Mouse (Mus musculus) midbrain, embryonic 15.5 days (tissue): ENCODE measurements around the gene Exoc6. TPM values are rescaled to one million over a fixed set of nuclear protein-coding genes. Genes with fewer than 3 reads are reported as not detected.

Experiments
- ATAC-seq: fragments of 200-750 bp; cut with Nextera tagmentation; replicated peaks from 2 replicates; pipeline ENCODE4 v1.8.0; 2017; ENCODE audit warnings: moderate TSS enrichment
- H3K27ac ChIP-seq: fragments of 300-500 bp; sonication (generic); 2 replicates; pipeline ENCODE4 v1.5.1; 2015; ENCODE audit warnings: mild to moderate bottlenecking, inconsistent platforms
- H3K27me3 ChIP-seq: fragments of 300-500 bp; sonication (generic); replicated peaks from 2 replicates; pipeline ENCODE4 v1.6.1; 2015; ENCODE audit warnings: inconsistent platforms
- H3K36me3 ChIP-seq: fragments of 300-500 bp; sonication (generic); replicated peaks from 2 replicates; pipeline ENCODE4 v1.6.1; 2015; ENCODE audit warnings: inconsistent platforms
- H3K4me1 ChIP-seq: fragments of 300-500 bp; sonication (generic); 2 replicates; pipeline ENCODE4 v1.6.1; 2015; ENCODE audit warnings: inconsistent platforms
- H3K4me2 ChIP-seq: fragments of 300-500 bp; sonication (generic); 2 replicates; pipeline ENCODE4 v1.6.1; 2015; ENCODE audit warnings: inconsistent platforms, mild to moderate bottlenecking, moderate library complexity
- H3K4me3 ChIP-seq: fragments of 300-500 bp; sonication (generic); 2 replicates; pipeline ENCODE4 v1.5.1; 2015; ENCODE audit warnings: mild to moderate bottlenecking, inconsistent platforms
- H3K9ac ChIP-seq: fragments of 300-500 bp; sonication (generic); 2 replicates; pipeline ENCODE4 v1.6.1; 2015; ENCODE audit warnings: mild to moderate bottlenecking, inconsistent platforms
- H3K9me3 ChIP-seq: fragments of 300-500 bp; sonication (generic); 2 replicates; pipeline ENCODE4 v1.6.1; 2016; ENCODE audit warnings: inconsistent platforms
- WGBS: fragments of 180-500 bp; shearing (Covaris S2); methylation state at CpG from one replicate; pipeline ENCODE4 v1.1.7; 2015; ENCODE audit warnings: mixed read lengths; 5-methylcytosine and 5-hydroxymethylcytosine counted together
- polyA plus RNA-seq: library from polyadenylated mRNA; unstranded; fragments of >200 nt; fragmentation: Nextera tagmentation; extraction: Ambion mirVana; gene quantifications from 2 replicates; pipeline ENCODE4 v1.2.1, GENCODE M21; 2015

Exoc6 gene
- polyA plus RNA-seq, 1 experiment from 2014 or later: 22.1 TPM

GRCm38 (mm10) chr19:37601968-37602848, 52.0 kb downstream of the Exoc6 start:
- Histone ChIP-seq H3K27me3 (no peaks in the 10 kb centered on the region), H3K9me3 (no peaks in the 10 kb centered on the region), H3K9ac (no peak overlapping the region), H3K4me1 (no peaks in the 10 kb centered on the region), H3K4me2 (peak overlapping the region; percentile 37), H3K36me3 (no peaks in the 10 kb centered on the region), H3K27ac (no peak overlapping the region), H3K4me3 (no peak overlapping the region)
- 40% methylated on average over 22 of the region's 22 CpGs for WGBS
- peak; percentile 81 for ATAC-seq

- Histone ChIP-seq H3K27me3 (no peaks in the 10 kb centered on the region), H3K4me3 (no peak overlapping the region), H3K36me3 (no peaks in the 10 kb centered on the region), H3K4me1 (no peaks in the 10 kb centered on the region), H3K9me3 (no peaks in the 10 kb centered on the region), H3K9ac (no peak overlapping the region), H3K4me2 (no peak overlapping the region), H3K27ac (no peak overlapping the region)
- no peak for ATAC-seq
- WGBS: 70% methylated on average over 7 of the region's 7 CpGs
Observed at GRCm38 (mm10) chr19:37609991-37610390, 59.8 kb downstream of the Exoc6 start.

GRCm38 (mm10) chr19:37612893-37613292, 62.7 kb downstream of the Exoc6 start:
- H3K36me3 ChIP-seq: no peaks in the 10 kb centered on the region
- H3K27ac ChIP-seq: no peak overlapping the region
- ATAC-seq: no peak
- H3K4me3 ChIP-seq: no peak overlapping the region
- H3K4me2 ChIP-seq: no peak overlapping the region
- H3K9ac ChIP-seq: no peak overlapping the region
- no peaks in the 10 kb centered on the region for H3K9me3 ChIP-seq
- H3K4me1 ChIP-seq: no peaks in the 10 kb centered on the region
- no peaks in the 10 kb centered on the region for H3K27me3 ChIP-seq
- 83% methylated on average over 7 of the region's 7 CpGs for WGBS

- no peak overlapping the region for H3K27ac ChIP-seq
- ATAC-seq: no peak
- H3K4me3 ChIP-seq: no peak overlapping the region
- no peak overlapping the region for H3K9ac ChIP-seq
- no peaks in the 10 kb centered on the region for H3K27me3 ChIP-seq
- H3K4me2 ChIP-seq: no peak overlapping the region
- 66% methylated on average over 4 of the region's 4 CpGs for WGBS
- H3K9me3 ChIP-seq: no peaks in the 10 kb centered on the region
- H3K36me3 ChIP-seq: no peaks in the 10 kb centered on the region
- H3K4me1 ChIP-seq: no peaks in the 10 kb centered on the region
Observed at GRCm38 (mm10) chr19:37615039-37615630, 64.9 kb downstream of the Exoc6 start.

GRCm38 (mm10) chr19:37647994-37648393, 97.8 kb downstream of the Exoc6 start:
- Histone ChIP-seq H3K4me1 (no peaks in the 10 kb centered on the region), H3K9ac (no peak overlapping the region), H3K9me3 (no peaks in the 10 kb centered on the region), H3K4me3 (no peak overlapping the region), H3K4me2 (no peak overlapping the region), H3K27ac (no peak overlapping the region), H3K27me3 (no peaks in the 10 kb centered on the region), H3K36me3 (no peaks in the 10 kb centered on the region)
- WGBS: 45% methylated on average over 2 of the region's 2 CpGs
- ATAC-seq: no peak

GRCm38 (mm10) chr19:37650526-37650925, 100.3 kb downstream of the Exoc6 start:
- Histone ChIP-seq H3K4me2 (no peak overlapping the region), H3K4me3 (no peak overlapping the region), H3K4me1 (no peaks in the 10 kb centered on the region), H3K27me3 (0 out of 2 replicates have a peak, but pooled peaks cover 3% of the 10 kb centered on the region), H3K9me3 (no peaks in the 10 kb centered on the region), H3K27ac (no peak overlapping the region), H3K36me3 (no peaks in the 10 kb centered on the region), H3K9ac (no peak overlapping the region)
- WGBS: 76% methylated on average over 2 of the region's 2 CpGs
- no peak for ATAC-seq

- ATAC-seq: no peak
- Histone ChIP-seq H3K36me3 (no peaks in the 10 kb centered on the region), H3K27ac (no peak overlapping the region), H3K9me3 (no peaks in the 10 kb centered on the region), H3K9ac (no peak overlapping the region), H3K4me3 (no peak overlapping the region), H3K4me2 (no peak overlapping the region), H3K27me3 (0 out of 2 replicates have a peak, but pooled peaks cover 3% of the 10 kb centered on the region), H3K4me1 (peaks cover 6% of the 10 kb centered on the region; the same call in 1 of the 2 replicates)
- 17% methylated on average over 5 of the region's 5 CpGs for WGBS
Observed at GRCm38 (mm10) chr19:37654012-37654411, 103.8 kb downstream of the Exoc6 start.

GRCm38 (mm10) chr19:37656441-37656840, 106.2 kb downstream of the Exoc6 start:
- no peak for ATAC-seq
- H3K9me3 ChIP-seq: no peaks in the 10 kb centered on the region
- H3K27ac ChIP-seq: no peak overlapping the region
- H3K4me2 ChIP-seq: no peak overlapping the region
- H3K36me3 ChIP-seq: no peaks in the 10 kb centered on the region
- H3K9ac ChIP-seq: no peak overlapping the region
- H3K4me3 ChIP-seq: no peak overlapping the region
- WGBS: 6% methylated on average over 9 of the region's 9 CpGs
- H3K4me1 ChIP-seq: peaks cover 6% of the 10 kb centered on the region; the same call in 1 of the 2 replicates
- 0 out of 2 replicates have a peak, but pooled peaks cover 3% of the 10 kb centered on the region for H3K27me3 ChIP-seq

- 65% methylated on average over 6 of the region's 6 CpGs for WGBS
- Histone ChIP-seq H3K4me2 (no peak overlapping the region), H3K9me3 (no peaks in the 10 kb centered on the region), H3K27ac (no peak overlapping the region), H3K4me3 (no peak overlapping the region), H3K27me3 (no peaks in the 10 kb centered on the region), H3K9ac (no peak overlapping the region), H3K36me3 (no peaks in the 10 kb centered on the region), H3K4me1 (no peaks in the 10 kb centered on the region)
- no peak for ATAC-seq
Observed at GRCm38 (mm10) chr19:37665256-37665655, 115.0 kb downstream of the Exoc6 start.

- H3K4me3 ChIP-seq: no peak overlapping the region
- no peaks in the 10 kb centered on the region for H3K27me3 ChIP-seq
- no peak overlapping the region for H3K9ac ChIP-seq
- no peaks in the 10 kb centered on the region for H3K36me3 ChIP-seq
- no peaks in the 10 kb centered on the region for H3K9me3 ChIP-seq
- H3K27ac ChIP-seq: no peak overlapping the region
- ATAC-seq: no peak
- WGBS: 83% methylated on average over 13 of the region's 13 CpGs
- no peak overlapping the region for H3K4me2 ChIP-seq
- H3K4me1 ChIP-seq: no peaks in the 10 kb centered on the region
Observed at GRCm38 (mm10) chr19:37667855-37668594, 117.8 kb downstream of the Exoc6 start.

- 92% methylated on average over 5 of the region's 5 CpGs for WGBS
- Histone ChIP-seq H3K4me2 (no peak overlapping the region), H3K36me3 (no peaks in the 10 kb centered on the region), H3K9ac (no peak overlapping the region), H3K9me3 (no peaks in the 10 kb centered on the region), H3K4me1 (no peaks in the 10 kb centered on the region), H3K4me3 (no peak overlapping the region), H3K27ac (no peak overlapping the region), H3K27me3 (no peaks in the 10 kb centered on the region)
- ATAC-seq: no peak
Observed at GRCm38 (mm10) chr19:37668657-37669056, 118.4 kb downstream of the Exoc6 start.

GRCm38 (mm10) chr19:37669486-37669885, 119.3 kb downstream of the Exoc6 start:
- Histone ChIP-seq H3K27me3 (no peaks in the 10 kb centered on the region), H3K4me1 (no peaks in the 10 kb centered on the region), H3K9me3 (no peaks in the 10 kb centered on the region), H3K27ac (no peak overlapping the region), H3K36me3 (no peaks in the 10 kb centered on the region), H3K9ac (no peak overlapping the region), H3K4me3 (no peak overlapping the region), H3K4me2 (no peak overlapping the region)
- 81% methylated on average over 5 of the region's 5 CpGs for WGBS
- ATAC-seq: no peak
